Mouse (Mus musculus): ENCODE measurements at regions not wholly inside any gene's neighbourhood (a gene's known extent, or its start where the extent isn't known, plus 50 kb on each side); places are given as distances from the start of the nearest gene placed in this dataset.

- DNase-seq (ENCODE audit: low spot score), result no peak
These were observed 65.1 kb upstream of the Tnrc6c start for GRCm38 (mm10) chr11:117589006-117589405.

- DNase-seq (ENCODE audit: low spot score), result no peak
These were observed 64.7 kb upstream of the Tnrc6c start for GRCm38 (mm10) chr11:117589422-117589821.

GRCm38 (mm10) chr11:117592570-117592969 is 61.5 kb upstream of the Tnrc6c start:
- no peak for DNase-seq (ENCODE audit: low spot score)

GRCm38 (mm10) chr11:117596201-117596600 is 57.9 kb upstream of the Tnrc6c start:
- DNase-seq (ENCODE audit: low spot score), result no peak

- DNase-seq (ENCODE audit: low spot score), result no peak
These were observed 56.3 kb upstream of the Tnrc6c start for GRCm38 (mm10) chr11:117597754-117598153.

- DNase-seq (ENCODE audit: low spot score), result peak; percentile 50
These were observed 55.9 kb upstream of the Tnrc6c start for GRCm38 (mm10) chr11:117598170-117598583.

- no peak for DNase-seq (ENCODE audit: low spot score)
These were observed 55.5 kb upstream of the Tnrc6c start for GRCm38 (mm10) chr11:117598610-117599009.

GRCm38 (mm10) chr11:117599049-117599787 is 54.9 kb upstream of the Tnrc6c start:
- no peak for DNase-seq (ENCODE audit: low spot score)

GRCm38 (mm10) chr11:117599788-117600263 is 54.3 kb upstream of the Tnrc6c start:
- no peak for DNase-seq (ENCODE audit: low spot score)

GRCm38 (mm10) chr11:117601147-117601546 is 52.9 kb upstream of the Tnrc6c start:
- DNase-seq (ENCODE audit: low spot score), result no peak

- DNase-seq (ENCODE audit: low spot score), result no peak
These were observed 50.1 kb upstream of the Tnrc6c start for GRCm38 (mm10) chr11:117604019-117604418.

Measured in layer of hippocampus, adult 11-12 months (tissue).